Mouse (Mus musculus): ENCODE measurements around the gene Prl7b1. TPM values are rescaled to one million over a fixed set of nuclear protein-coding genes. Genes with fewer than 3 reads are reported as not detected.

The Prl7b1 gene
- total RNA-seq (2015) = not detected in 2 replicates
- not detected in 2 replicates for total RNA-seq (2017)

- no peak for ATAC-seq (replicated peaks; ENCODE audit: poor library complexity)
Observed at GRCm38 (mm10) chr13:27610482-27610881, at the start of gene Prl7b1. Gene Prl7b1, minus strand, starts transcription at chr13:27610582.

DNA sequence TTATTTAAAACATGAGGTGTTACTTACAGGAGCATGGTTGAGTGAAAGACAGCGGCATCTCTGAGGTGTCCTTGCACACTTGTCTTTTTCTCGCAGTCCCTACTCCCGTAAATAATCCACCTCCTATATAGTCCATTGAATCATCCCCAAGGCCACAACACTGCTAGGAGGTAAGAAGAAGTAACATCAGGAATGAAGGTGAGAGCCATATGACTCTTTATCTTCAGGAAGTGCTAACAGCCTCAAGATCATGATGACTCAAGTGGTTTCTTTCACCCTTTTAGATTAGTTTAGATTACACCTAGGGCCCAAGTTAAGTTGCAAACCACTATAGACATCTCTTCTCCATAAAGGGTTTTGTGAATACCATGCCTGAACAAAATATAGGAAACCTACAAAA is 32.0 kb upstream of the Prl7b1 start, which contains the start of gene Prl7a1:
Gene Prl7a1, minus strand, starts transcription at position 101 of the 400 bp plus-strand sequence.
- ATAC-seq (replicated peaks; ENCODE audit: poor library complexity) = no peak

DNA sequence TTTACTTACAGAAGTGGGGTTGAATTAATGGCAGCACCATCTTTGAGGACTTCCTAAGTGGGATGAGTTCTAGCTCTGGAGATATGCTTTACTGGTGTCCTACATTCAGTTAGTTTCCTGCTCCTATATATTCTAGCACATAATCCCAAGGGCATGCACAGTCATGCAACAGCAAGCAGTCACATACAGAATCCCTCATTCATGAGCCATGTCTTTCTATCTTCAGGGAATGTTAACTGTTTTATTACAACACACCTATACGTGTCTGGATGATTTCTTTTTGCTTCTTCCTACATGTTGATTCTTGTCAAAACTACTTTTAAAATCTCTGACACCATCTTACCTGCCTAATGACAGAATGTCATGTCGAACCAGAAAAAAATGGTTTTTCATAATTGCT is 28.3 kb downstream of the Prl7b1 start, which contains the start of gene Prl8a1:
Gene Prl8a1, minus strand, starts transcription at position 101 of the 400 bp plus-strand sequence.
- ATAC-seq (replicated peaks; ENCODE audit: poor library complexity) = no peak

DNA sequence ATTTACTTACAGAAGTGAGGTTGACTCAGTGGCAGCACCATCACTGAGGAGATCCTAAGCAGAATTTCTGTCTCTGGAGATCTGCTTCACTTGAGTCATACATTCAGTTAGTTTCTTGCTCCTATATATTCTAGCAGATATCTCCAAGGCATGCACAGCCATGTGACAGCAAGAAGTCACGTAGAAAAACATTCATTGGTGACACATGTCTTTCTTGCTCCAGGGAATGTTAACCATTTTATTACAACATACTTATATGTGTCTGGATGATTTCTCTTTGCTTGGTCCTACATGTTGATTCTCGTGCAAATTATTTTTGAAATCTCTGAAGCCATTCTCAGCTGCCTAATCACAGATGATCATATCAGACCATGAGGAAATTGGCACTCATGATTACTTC is 45.9 kb downstream of the Prl7b1 start, which contains the start of gene Prl8a9:
Gene Prl8a9, minus strand, starts transcription at position 101 of the 400 bp plus-strand sequence.
- no peak for ATAC-seq (replicated peaks; ENCODE audit: poor library complexity)

DNA sequence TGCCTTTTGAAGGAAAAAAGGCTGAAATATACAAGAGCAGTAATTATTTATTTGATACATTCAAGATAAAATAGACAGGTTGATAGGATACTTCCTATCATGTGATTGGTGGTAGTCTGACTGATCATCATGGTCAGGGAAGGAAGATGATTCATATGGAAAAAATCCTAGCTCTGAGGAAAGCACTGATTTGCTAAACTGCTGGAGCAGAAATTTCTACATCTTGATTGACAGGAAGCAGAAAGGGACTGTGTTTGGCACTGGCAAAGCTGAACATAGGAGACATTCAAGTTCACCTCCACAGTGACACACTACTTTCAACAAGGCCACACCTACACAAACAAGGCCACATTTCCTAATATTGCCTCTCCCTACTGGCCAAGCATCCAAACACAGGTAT is 57.0 kb downstream of the Prl7b1 start:
- ATAC-seq (replicated peaks; ENCODE audit: poor library complexity) = no peak

Other genes starting within 250 kb of the Prl7b1 start
- not detected in 2 replicates for gene Prl2b1, start 219.7 kb downstream of the Prl7b1 start, total RNA-seq (2015)
- gene Prl2b1, start 219.7 kb downstream of the Prl7b1 start, total RNA-seq (2017) = not detected in 2 replicates
- not detected in 2 replicates for gene Prl8a6, start 171.9 kb downstream of the Prl7b1 start, total RNA-seq (2015)
- not detected in 2 replicates for gene Prl8a6, start 171.9 kb downstream of the Prl7b1 start, total RNA-seq (2017)
- not detected in 2 replicates for gene Prl8a8, start 97.4 kb downstream of the Prl7b1 start, total RNA-seq (2015)
- gene Prl8a8, start 97.4 kb downstream of the Prl7b1 start, total RNA-seq (2017) = not detected in 2 replicates
- gene Prl8a9, start 46.0 kb downstream of the Prl7b1 start, total RNA-seq (2015) = not detected in 2 replicates
- not detected in 2 replicates for gene Prl8a9, start 46.0 kb downstream of the Prl7b1 start, total RNA-seq (2017)
- not detected in 2 replicates for gene Prl8a1, start 28.4 kb downstream of the Prl7b1 start, total RNA-seq (2015)
- gene Prl8a1, start 28.4 kb downstream of the Prl7b1 start, total RNA-seq (2017) = not detected in 2 replicates
- gene Prl7a1, start 31.9 kb upstream of the Prl7b1 start, total RNA-seq (2015) = not detected in 2 replicates
- not detected in 2 replicates for gene Prl7a1, start 31.9 kb upstream of the Prl7b1 start, total RNA-seq (2017)
- gene Prl7a2, start 57.5 kb upstream of the Prl7b1 start, total RNA-seq (2015) = not detected in 2 replicates
- gene Prl7a2, start 57.5 kb upstream of the Prl7b1 start, total RNA-seq (2017) = not detected in 2 replicates
- not detected in 2 replicates for gene Prl7d1, start 106.2 kb upstream of the Prl7b1 start, total RNA-seq (2015)
- not detected in 2 replicates for gene Prl7d1, start 106.2 kb upstream of the Prl7b1 start, total RNA-seq (2017)
- gene Prl7c1, start 170.2 kb upstream of the Prl7b1 start, total RNA-seq (2015) = not detected in 2 replicates
- gene Prl7c1, start 170.2 kb upstream of the Prl7b1 start, total RNA-seq (2017) = not detected in 2 replicates
- not detected in 2 replicates for gene Prl2a1, start 191.1 kb upstream of the Prl7b1 start, total RNA-seq (2015)
- not detected in 2 replicates for gene Prl2a1, start 191.1 kb upstream of the Prl7b1 start, total RNA-seq (2017)
- not detected in 2 replicates for gene Prl2c1, start 238.8 kb upstream of the Prl7b1 start, total RNA-seq (2015)
- gene Prl2c1, start 238.8 kb upstream of the Prl7b1 start, total RNA-seq (2017) = not detected in 2 replicates